Mouse (Mus musculus) C2C12 (cell line): Measurements from ENCODE around the gene Ing2. TPM values are rescaled to one million over a fixed set of nuclear protein-coding genes. Genes with fewer than 3 reads are reported as not detected.

Experiments used
- H3K27me3 ChIP-seq: one replicate; pipeline ENCODE4 v1.6.1; 2011; ENCODE audit not compliant: control insufficient read depth, insufficient read depth, insufficient read length
- H3K36me3 ChIP-seq: one replicate; pipeline ENCODE4 v1.6.1; 2011; ENCODE audit not compliant: control insufficient read depth, insufficient read depth
- H3K4me3 ChIP-seq: one replicate; pipeline ENCODE4 v1.5.1; 2011; ENCODE audit warnings: mild to moderate bottlenecking, control low read depth; ENCODE audit not compliant: poor library complexity, insufficient read depth, severe bottlenecking
- H3K79me2 ChIP-seq: one replicate; pipeline ENCODE4 v1.6.1; 2011; ENCODE audit not compliant: control insufficient read depth, insufficient read depth
- H3K79me3 ChIP-seq: one replicate; pipeline ENCODE4 v1.6.1; 2011; ENCODE audit warnings: low read depth, control low read depth
- H3ac ChIP-seq: one replicate; pipeline ENCODE3; 2011; ENCODE audit warnings: low read depth; ENCODE audit not compliant: control insufficient read depth, insufficient read length
- CEBPB ChIP-seq: IDR thresholded peaks from one replicate; pipeline ENCODE4 v1.6.1; 2011; ENCODE audit warnings: low read depth, mild to moderate bottlenecking, control low read depth, moderate library complexity
- CTCF ChIP-seq: IDR thresholded peaks from one replicate; pipeline ENCODE4 v1.5.1; 2011; ENCODE audit not compliant: control insufficient read depth, insufficient read depth, insufficient read length
- FOSL1 ChIP-seq: IDR thresholded peaks from one replicate; pipeline ENCODE4 v1.8.0; 2011; ENCODE audit warnings: mild to moderate bottlenecking, low read length; ENCODE audit not compliant: poor library complexity, insufficient read depth, severe bottlenecking
- MAX ChIP-seq: IDR thresholded peaks from one replicate; pipeline ENCODE4 v1.6.1; 2011; ENCODE audit warnings: mild to moderate bottlenecking, control low read depth
- MYOD1 ChIP-seq: IDR thresholded peaks from one replicate; pipeline ENCODE4 v1.6.1; 2011; ENCODE audit warnings: low read depth; ENCODE audit not compliant: control insufficient read depth, insufficient read length
- MYOG ChIP-seq: IDR thresholded peaks from one replicate; pipeline ENCODE4 v1.6.1; 2011; ENCODE audit not compliant: control insufficient read depth, insufficient read length; ENCODE audit errors: extremely low read depth
- USF1 ChIP-seq: IDR thresholded peaks from one replicate; pipeline ENCODE4 v1.6.1; 2011; ENCODE audit warnings: low read depth, mild to moderate bottlenecking, control low read depth, moderate library complexity
- polyA plus RNA-seq: library from polyadenylated mRNA; unstranded; fragments of >200 nt; fragmentation: generic; extraction: Trizol; gene quantifications from one replicate; pipeline ENCODE4 v1.2.1, GENCODE M21; 2012; ENCODE audit warnings: missing spikeins

Ing2 gene
- polyA plus RNA-seq, 1 experiment = 8.3 TPM

- no peak overlapping the region for H3K4me3 ChIP-seq
- H3K79me2 ChIP-seq = no peaks in the 10 kb centered on the region
Observed at GRCm38 (mm10) chr8:47642514-47643064, 32.8 kb downstream of the Ing2 start.

GRCm38 (mm10) chr8:47637152-47637551 lies 38.2 kb downstream of the Ing2 start:
- TF ChIP-seq FOSL1 = no peak
- no peak for TF ChIP-seq CTCF
- no peak for TF ChIP-seq CEBPB
- no peak for TF ChIP-seq MAX
- no peak for TF ChIP-seq USF1
- TF ChIP-seq MYOG = no peak
- no peak for TF ChIP-seq MYOD1
- no peaks in the 10 kb centered on the region for H3K79me3 ChIP-seq
- no peak overlapping the region for H3ac ChIP-seq
- no peaks in the 10 kb centered on the region for H3K36me3 ChIP-seq
- H3K4me3 ChIP-seq = no peak overlapping the region
- no peaks in the 10 kb centered on the region for H3K79me2 ChIP-seq
- H3K27me3 ChIP-seq = peaks cover 9% of the 10 kb centered on the region

More at GRCm38 (mm10) chr8:47642514-47643064, 32.8 kb downstream of the Ing2 start:
- Histone ChIP-seq H3K79me3 (no peaks in the 10 kb centered on the region), H3ac (no peak overlapping the region), H3K36me3 (no peaks in the 10 kb centered on the region), H3K27me3 (peaks cover 5% of the 10 kb centered on the region)
- TF ChIP-seq MYOG (no peak), USF1 (no peak), MYOD1 (no peak), MAX (no peak), FOSL1 (no peak), CTCF (no peak), CEBPB (no peak)

DNA sequence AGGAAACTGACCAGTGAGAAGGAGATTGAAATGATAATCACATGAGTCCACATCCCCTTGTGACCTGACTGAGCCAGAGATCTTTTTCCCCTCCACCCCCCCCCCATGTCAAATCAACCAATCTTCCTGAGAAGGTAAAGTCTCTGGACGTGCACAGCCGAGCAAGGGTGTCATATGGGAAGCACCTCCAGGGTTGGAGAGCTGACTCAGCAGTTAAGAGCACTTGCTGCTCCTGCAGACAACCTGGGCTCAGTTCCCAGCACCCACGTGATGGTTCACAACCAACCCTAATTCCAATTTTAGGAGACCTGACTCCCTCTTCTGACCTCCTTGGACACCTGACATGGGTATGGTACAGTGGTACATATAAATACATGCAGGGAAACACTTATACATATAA lies 39.3 kb downstream of the Ing2 start:
- Histone ChIP-seq H3K36me3 (no peaks in the 10 kb centered on the region), H3K79me2 (no peaks in the 10 kb centered on the region), H3ac (no peak overlapping the region), H3K79me3 (no peaks in the 10 kb centered on the region), H3K4me3 (no peak overlapping the region), H3K27me3 (peaks cover 9% of the 10 kb centered on the region)
- no peak for TF ChIP-seq CEBPB
- TF ChIP-seq FOSL1 = no peak
- TF ChIP-seq CTCF = no peak
- TF ChIP-seq MYOG = no peak
- TF ChIP-seq USF1 = no peak
- TF ChIP-seq MAX = no peak

DNA sequence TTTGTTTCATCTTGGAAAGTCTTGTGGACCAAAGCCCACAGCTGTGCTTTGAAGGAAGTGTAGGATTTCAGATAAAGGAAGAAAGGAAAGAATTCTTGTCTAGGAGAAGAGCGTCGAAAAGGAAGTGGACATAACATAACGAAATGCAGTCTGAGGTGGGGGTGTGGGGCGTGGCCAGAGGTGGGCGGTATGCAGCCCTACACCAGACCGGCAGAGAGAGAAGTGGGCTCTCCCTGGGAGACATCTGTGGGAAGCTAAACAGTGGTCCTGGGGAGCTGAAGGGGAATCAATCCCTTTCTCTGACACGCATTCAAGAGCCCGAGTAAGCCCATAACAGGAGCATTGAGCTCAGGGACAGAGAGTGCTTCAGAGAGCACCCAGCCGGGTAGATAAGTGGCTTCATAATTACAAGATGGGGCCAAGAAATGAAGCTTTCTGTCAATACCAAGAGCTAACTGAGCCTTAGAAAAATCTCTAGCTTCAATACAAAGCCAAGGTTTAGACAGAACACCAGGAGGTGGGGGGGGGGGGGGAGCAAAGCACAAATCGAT lies 40.5 kb downstream of the Ing2 start:
- Histone ChIP-seq H3K4me3 (no peak overlapping the region), H3K79me3 (no peaks in the 10 kb centered on the region), H3K79me2 (no peaks in the 10 kb centered on the region), H3ac (no peak overlapping the region), H3K36me3 (no peaks in the 10 kb centered on the region), H3K27me3 (peaks cover 9% of the 10 kb centered on the region)
- TF ChIP-seq CTCF = no peak
- TF ChIP-seq MAX = no peak
- no peak for TF ChIP-seq FOSL1
- no peak for TF ChIP-seq CEBPB
- TF ChIP-seq MYOD1 = no peak
- no peak for TF ChIP-seq MYOG
- TF ChIP-seq USF1 = no peak

DNA sequence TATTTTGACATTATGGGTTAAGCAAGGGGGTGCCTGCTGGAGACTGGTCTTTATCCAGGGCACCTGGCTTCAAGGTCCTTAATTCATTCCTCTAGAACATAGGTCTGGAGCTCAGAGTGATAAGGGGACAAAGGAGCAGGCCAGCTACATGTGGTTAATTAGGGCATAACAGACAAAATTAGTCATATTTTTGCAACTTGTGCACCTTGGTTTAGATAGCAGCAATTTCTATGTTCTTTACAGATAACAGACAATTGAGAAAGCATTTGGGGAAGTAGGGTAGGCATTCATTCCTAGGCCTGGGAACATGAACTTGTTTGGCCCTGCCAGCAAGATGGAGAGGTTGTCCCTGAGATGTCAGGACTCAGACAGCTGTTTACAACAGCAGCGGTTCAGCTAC lies 54.2 kb downstream of the Ing2 start:
- H3K36me3 ChIP-seq = no peaks in the 10 kb centered on the region
- H3K79me2 ChIP-seq = no peaks in the 10 kb centered on the region
- H3ac ChIP-seq = no peak overlapping the region
- H3K79me3 ChIP-seq = no peaks in the 10 kb centered on the region
- TF ChIP-seq CEBPB (no peak), CTCF (no peak), MYOG (no peak), FOSL1 (no peak), MAX (no peak), USF1 (no peak), MYOD1 (no peak)
- H3K4me3 ChIP-seq = no peak overlapping the region
- no peaks in the 10 kb centered on the region for H3K27me3 ChIP-seq

Other genes with a start within 250 kb of the Ing2 start
- 0.01 TPM for gene Stox2, start 229.2 kb downstream of the Ing2 start, polyA plus RNA-seq
- 10.8 TPM for gene Trappc11, start 142.1 kb downstream of the Ing2 start, polyA plus RNA-seq
- 20.6 TPM for gene Rwdd4a, start 141.9 kb downstream of the Ing2 start, polyA plus RNA-seq
- 3.8 TPM for gene Cdkn2aip, start 38.4 kb upstream of the Ing2 start, polyA plus RNA-seq
- gene Cldn24, start 146.6 kb upstream of the Ing2 start, polyA plus RNA-seq = not detected
- not detected for gene Cldn22, start 148.9 kb upstream of the Ing2 start, polyA plus RNA-seq